Mouse (Mus musculus): ENCODE data around the gene Vmn1r183. TPM values are rescaled to one million over a fixed set of nuclear protein-coding genes. Genes with fewer than 3 reads are reported as not detected.
"Not testable (repeated sequence)": the region's sequence is repeated elsewhere in the genome, so short reads cannot be mapped to it uniquely, and the experiment has no call there.

Vmn1r183 gene
- polyA plus RNA-seq (2015; fragmentation: Nextera tagmentation; extraction: Ambion mirVana): not detected in 2 replicates

GRCm38 (mm10) chr7:24052660-24053304 lies at the start of gene Vmn1r183:
TSS of gene Vmn1r183 (plus strand) at chr7:24053254.
- Histone ChIP-seq H3K27ac (replicated peaks) (no peak within 1 kb of the TSS), H3K9ac (no peak within 1 kb of the TSS), H3K9me3 (no peaks in the 10 kb centered on the region; the same call in 1 of the 2 replicates), H3K36me3 (no peaks in the 10 kb centered on the region), H3K4me3 (no peak within 1 kb of the TSS), H3K4me1 (replicated peaks) (no peaks in the 10 kb centered on the region), H3K4me2 (no peak within 1 kb of the TSS), H3K27me3 (no peaks in the 10 kb centered on the region)
- WGBS: 82% methylated on average over 4 of the region's 4 CpGs
- no peak for ATAC-seq (ENCODE audit: low FRiP score, low read depth)

GRCm38 (mm10) chr7:24074424-24074823 lies 21.4 kb downstream of the Vmn1r183 start:
- 44% methylated on average over 1 of the region's 1 CpGs for WGBS
- not testable (repeated sequence) for H3K9ac ChIP-seq; H3K4me3 ChIP-seq; H3K9me3 ChIP-seq; H3K36me3 ChIP-seq; H3K27ac ChIP-seq (replicated peaks); ATAC-seq (ENCODE audit: low FRiP score, low read depth); H3K27me3 ChIP-seq; H3K4me2 ChIP-seq; H3K4me1 ChIP-seq (replicated peaks)

- Histone ChIP-seq H3K4me1 (replicated peaks) (peaks cover 23% of the 10 kb centered on the region), H3K36me3 (peaks cover 9% of the 10 kb centered on the region), H3K27me3 (no peaks in the 10 kb centered on the region), H3K9ac (peak within 1 kb of the TSS; percentile 63), H3K4me2 (peak within 1 kb of the TSS; percentile 70), H3K4me3 (peak within 1 kb of the TSS; percentile 65), H3K9me3 (no peaks in the 10 kb centered on the region), H3K27ac (replicated peaks) (peak within 1 kb of the TSS; percentile 84)
- WGBS: 21% methylated on average over 44 of the region's 44 CpGs
- peak; percentile 96 for ATAC-seq (ENCODE audit: low FRiP score, low read depth)
Measured at GRCm38 (mm10) chr7:24081634-24082431, 28.8 kb downstream of the Vmn1r183 start, which contains the start of gene Zfp180. TSS of gene Zfp180 (plus strand) at chr7:24081924.

GRCm38 (mm10) chr7:24082457-24083235 lies 29.6 kb downstream of the Vmn1r183 start:
- 63% methylated on average over 15 of the region's 15 CpGs for WGBS
- peak overlapping the region; percentile 63 for H3K9ac ChIP-seq

GRCm38 (mm10) chr7:24086871-24087270 lies 33.8 kb downstream of the Vmn1r183 start:
- Histone ChIP-seq H3K9me3 (peaks cover 3% of the 10 kb centered on the region; the same call in 1 of the 2 replicates), H3K4me2 (no peak overlapping the region), H3K4me1 (replicated peaks) (peaks cover 23% of the 10 kb centered on the region), H3K9ac (no peak overlapping the region), H3K4me3 (no peak overlapping the region), H3K27me3 (no peaks in the 10 kb centered on the region), H3K27ac (replicated peaks) (no peak overlapping the region), H3K36me3 (peaks cover 35% of the 10 kb centered on the region)
- ATAC-seq (ENCODE audit: low FRiP score, low read depth): no peak
- 97% methylated on average over 4 of the region's 4 CpGs for WGBS

More at GRCm38 (mm10) chr7:24082457-24083235, 29.6 kb downstream of the Vmn1r183 start:
- Histone ChIP-seq H3K4me1 (replicated peaks) (peaks cover 23% of the 10 kb centered on the region), H3K4me3 (peak overlapping the region; percentile 65), H3K9me3 (no peaks in the 10 kb centered on the region), H3K4me2 (peak overlapping the region; percentile 70), H3K36me3 (peaks cover 18% of the 10 kb centered on the region), H3K27ac (replicated peaks) (peak overlapping the region; percentile 84), H3K27me3 (no peaks in the 10 kb centered on the region)
- ATAC-seq (ENCODE audit: low FRiP score, low read depth): peak; percentile 31

GRCm38 (mm10) chr7:24087485-24088125 lies 34.6 kb downstream of the Vmn1r183 start:
- ATAC-seq (ENCODE audit: low FRiP score, low read depth): no peak
- Histone ChIP-seq H3K36me3 (peaks cover 36% of the 10 kb centered on the region), H3K4me1 (replicated peaks) (peaks cover 19% of the 10 kb centered on the region), H3K4me2 (no peak overlapping the region), H3K4me3 (no peak overlapping the region), H3K9me3 (peaks cover 3% of the 10 kb centered on the region; the same call in 1 of the 2 replicates), H3K27ac (replicated peaks) (no peak overlapping the region), H3K9ac (no peak overlapping the region), H3K27me3 (no peaks in the 10 kb centered on the region)
- WGBS: 97% methylated on average over 12 of the region's 12 CpGs

- no peak for ATAC-seq (ENCODE audit: low FRiP score, low read depth)
- peaks cover 69% of the 10 kb centered on the region for H3K9me3 ChIP-seq
- no peak overlapping the region for H3K4me2 ChIP-seq
Measured at GRCm38 (mm10) chr7:24104403-24104802, 51.3 kb downstream of the Vmn1r183 start.

GRCm38 (mm10) chr7:24105144-24105703 lies 52.2 kb downstream of the Vmn1r183 start:
- H3K27me3 ChIP-seq: no peaks in the 10 kb centered on the region
- no peaks in the 10 kb centered on the region for H3K4me1 ChIP-seq (replicated peaks)
- H3K36me3 ChIP-seq: peaks cover 94% of the 10 kb centered on the region
- WGBS: 95% methylated on average over 18 of the region's 18 CpGs
- no peak overlapping the region for H3K27ac ChIP-seq (replicated peaks)
- 0 out of 2 replicates have a peak, but pooled peaks have one; percentile 9 for ATAC-seq (ENCODE audit: low FRiP score, low read depth)
- H3K4me3 ChIP-seq: no peak overlapping the region
- no peak overlapping the region for H3K9ac ChIP-seq
- H3K4me2 ChIP-seq: no peak overlapping the region
- H3K9me3 ChIP-seq: peaks cover 66% of the 10 kb centered on the region

More at GRCm38 (mm10) chr7:24104403-24104802, 51.3 kb downstream of the Vmn1r183 start:
- H3K4me1 ChIP-seq (replicated peaks): no peaks in the 10 kb centered on the region
- no peak overlapping the region for H3K9ac ChIP-seq
- H3K36me3 ChIP-seq: peaks cover 100% of the 10 kb centered on the region
- no peak overlapping the region for H3K4me3 ChIP-seq
- no peak overlapping the region for H3K27ac ChIP-seq (replicated peaks)
- H3K27me3 ChIP-seq: no peaks in the 10 kb centered on the region
- 96% methylated on average over 9 of the region's 9 CpGs for WGBS

GRCm38 (mm10) chr7:24110839-24111238 lies 57.8 kb downstream of the Vmn1r183 start:
- Histone ChIP-seq H3K4me1 (replicated peaks) (peaks cover 5% of the 10 kb centered on the region), H3K27ac (replicated peaks) (no peak overlapping the region), H3K9me3 (peaks cover 32% of the 10 kb centered on the region), H3K4me3 (no peak overlapping the region), H3K9ac (no peak overlapping the region), H3K36me3 (peaks cover 38% of the 10 kb centered on the region), H3K27me3 (no peaks in the 10 kb centered on the region), H3K4me2 (no peak overlapping the region)
- 97% methylated on average over 7 of the region's 7 CpGs for WGBS
- no peak for ATAC-seq (ENCODE audit: low FRiP score, low read depth)

- Histone ChIP-seq H3K4me1 (replicated peaks) (peaks cover 5% of the 10 kb centered on the region), H3K27me3 (no peaks in the 10 kb centered on the region), H3K9me3 (peaks cover 22% of the 10 kb centered on the region), H3K36me3 (peaks cover 29% of the 10 kb centered on the region), H3K4me3 (peak overlapping the region; percentile 65), H3K27ac (replicated peaks) (peak overlapping the region; percentile 65), H3K4me2 (peak overlapping the region; percentile 89), H3K9ac (peak overlapping the region; percentile 72)
- ATAC-seq (ENCODE audit: low FRiP score, low read depth): peak; percentile 82
- WGBS: 2% methylated on average over 9 of the region's 9 CpGs
Measured at GRCm38 (mm10) chr7:24111772-24112155, 58.7 kb downstream of the Vmn1r183 start.

Measured in hindbrain, embryonic 15.5 days (tissue).